Mouse (Mus musculus) MEL (cell line): ENCODE data around the gene 2210418O10Rik.
"Not testable (repeated sequence)": the region's sequence is repeated elsewhere in the genome, so short reads cannot be mapped to it uniquely, and the experiment has no call there.

Experiments
- BHLHE40 ChIP-seq: IDR thresholded peaks from 2 replicates; pipeline ENCODE4 v1.6.1; 2012; ENCODE audit warnings: low read depth, mild to moderate bottlenecking, inconsistent platforms, low read length, improper control_type of control experiment, borderline replicate concordance
- CTCF ChIP-seq, 3 experiments: IDR thresholded peaks in 2 of 3; conservative IDR thresholded peaks in 1 of 3; 2 replicates each; pipeline ENCODE4 v1.5.1; 2011 to 2012; ENCODE audit warnings: low read length in 3 of 3, low read depth in 2 of 3, mild to moderate bottlenecking in 2 of 3, improper control_type of control experiment in 1 of 3, inconsistent platforms in 1 of 3, mixed read lengths in 1 of 3, moderate library complexity in 1 of 3; ENCODE audit not compliant: control insufficient read depth in 1 of 3, insufficient read depth in 1 of 3, poor library complexity in 1 of 3, severe bottlenecking in 1 of 3
- GATA1 ChIP-seq: IDR thresholded peaks from 2 replicates; pipeline ENCODE4 v1.6.1; 2011; ENCODE audit warnings: low read depth, low read length, improper control_type of control experiment
- KAT2A ChIP-seq: conservative IDR thresholded peaks from 2 replicates; pipeline ENCODE4 v1.6.1; 2012; ENCODE audit warnings: low read depth, low read length, improper control_type of control experiment, inconsistent platforms
- MAFK ChIP-seq: IDR thresholded peaks from 2 replicates; pipeline ENCODE4 v1.6.1; 2011; ENCODE audit warnings: low read depth, mild to moderate bottlenecking, low read length, improper control_type of control experiment, borderline replicate concordance
- MYC ChIP-seq: IDR thresholded peaks from 2 replicates; pipeline ENCODE4 v1.6.1; 2011; ENCODE audit warnings: low read depth, mild to moderate bottlenecking, low read length, improper control_type of control experiment, moderate library complexity
- POLR2A ChIP-seq, 2 experiments: IDR thresholded peaks; 2 replicates each; pipeline ENCODE4 v1.6.1; 2011 to 2012; ENCODE audit warnings: low read length in 2 of 2, mild to moderate bottlenecking in 2 of 2, control low read depth in 1 of 2, improper control_type of control experiment in 1 of 2, low read depth in 1 of 2, moderate library complexity in 1 of 2; ENCODE audit not compliant: control insufficient read depth in 1 of 2, insufficient read depth in 1 of 2, poor library complexity in 1 of 2
- POLR2AphosphoS5 ChIP-seq: IDR thresholded peaks from 2 replicates; pipeline ENCODE4 v1.6.1; 2012; ENCODE audit warnings: low read depth, borderline replicate concordance, mild to moderate bottlenecking, inconsistent platforms, low read length, moderate library complexity, mixed read lengths
- SMC3 ChIP-seq: IDR thresholded peaks from 2 replicates; pipeline ENCODE4 v1.6.1; 2011; ENCODE audit warnings: low read depth, low read length, improper control_type of control experiment
- TAL1 ChIP-seq: IDR thresholded peaks from 2 replicates; pipeline ENCODE4 v1.6.1; 2012; ENCODE audit warnings: mild to moderate bottlenecking, inconsistent platforms, low read length, moderate library complexity, mixed read lengths
- USF1 ChIP-seq: IDR thresholded peaks from 2 replicates; pipeline ENCODE4 v1.6.1; 2014; ENCODE audit warnings: low read depth, mild to moderate bottlenecking, inconsistent platforms, low read length, improper control_type of control experiment, moderate library complexity
- USF2 ChIP-seq, 2 experiments: IDR thresholded peaks; 2 replicates each; pipeline ENCODE4 v1.6.1; 2011 to 2012; ENCODE audit warnings: improper control_type of control experiment in 2 of 2, low read length in 2 of 2, borderline replicate concordance in 1 of 2, inconsistent platforms in 1 of 2, low read depth in 1 of 2, mild to moderate bottlenecking in 1 of 2; ENCODE audit not compliant: insufficient read depth in 1 of 2

DNA sequence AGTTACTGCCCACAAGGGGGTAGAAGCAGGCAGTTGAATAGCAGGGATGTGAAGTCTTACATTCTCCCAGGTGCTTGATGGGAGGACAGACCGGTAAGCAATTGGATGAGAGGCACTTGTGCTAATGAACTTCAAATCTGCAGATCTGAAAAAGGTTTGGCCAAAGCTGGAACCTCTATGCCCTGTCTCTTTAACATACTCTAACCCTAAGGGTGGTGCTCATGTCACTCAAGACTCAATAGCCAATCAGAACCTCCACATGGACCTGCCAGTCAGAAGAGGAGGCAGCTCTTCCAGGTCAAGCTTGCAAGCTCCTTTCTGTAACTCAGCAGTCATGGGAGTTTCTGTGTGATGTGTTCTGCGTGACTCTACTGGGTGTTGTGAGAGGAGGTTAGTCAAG is at the start of gene 2210418O10Rik:
- not testable (repeated sequence) for TF ChIP-seq USF2 (IDR thresholded peaks at IDR 0.05; ENCODE audit: borderline replicate concordance in 1 of 2, insufficient read depth in 1 of 2, low read depth in 1 of 2, low read length in 2 of 2); POLR2A (IDR thresholded peaks at IDR 0.05; ENCODE audit: control insufficient read depth in 1 of 2, insufficient read depth in 1 of 2, low read depth in 1 of 2, low read length in 2 of 2, poor library complexity in 1 of 2); KAT2A; POLR2AphosphoS5; TAL1; CTCF (IDR thresholded peaks at IDR 0.05 in 2 of 3, conservative IDR thresholded peaks at IDR 0.05 in 1 of 3; ENCODE audit: control insufficient read depth in 1 of 3, insufficient read depth in 1 of 3, low read depth in 2 of 3, low read length in 3 of 3, poor library complexity in 1 of 3, severe bottlenecking in 1 of 3); SMC3; MYC; GATA1; USF1; MAFK; BHLHE40
